ENCODE assay signal across 8 mouse cellular contexts in genomic region chr1:156302911-156303749, GRCm38 (mm10). TPM values are rescaled to one million over a fixed set of nuclear protein-coding genes. Genes with fewer than 3 reads are reported as not detected.
A peak's percentile ranks its signal among the peaks of the same experiment; 100 is the strongest.
DNase-seq lines count a peak whose midpoint lies in the region; TF ChIP-seq lines count a peak whose summit lies in the region.

TSS of gene Tdrd5 (minus strand) at chr1:156303664.

- DNase-seq in CD4-positive helper T cell, adult 2 months (ENCODE audit: low read depth, low spot score) = peak; percentile 22
- DNase-seq in ES-CJ7 (ENCODE audit: low read depth, low spot score) = peak; percentile 55
- DNase-seq in heart, postnatal 14 days = peak; percentile 6 to 21
- peak; percentile 45 to 49 for DNase-seq in layer of hippocampus, postnatal 25 days (ENCODE audit: extremely low spot score in 1 of 2, low spot score in 1 of 2)
- peak; percentile 40 to 62 for DNase-seq in lung, postnatal 4 days
- DNase-seq in right cerebral cortex, postnatal 4 days = peak; percentile 73
- no peak for DNase-seq in gastrocnemius, postnatal 36 days

- intact Hi-C loops in heart, postnatal 14 days (cut with DNase I) = no loop called here
- intact Hi-C loops in gastrocnemius, postnatal 36 days (cut with DNase I) = no loop called here

- no peak within 1 kb of the TSS for H3K27ac ChIP-seq in cortical plate, adult 2 months (ENCODE audit: insufficient read depth, low read length)

- no peak for TF ChIP-seq CTCF in cortical plate, adult 2 months (IDR thresholded peaks at IDR 0.05; ENCODE audit: extremely low read depth, insufficient read depth, low read length)

- TF ChIP-seq POLR2A in cortical plate, adult 2 months (IDR thresholded peaks at IDR 0.05; ENCODE audit: extremely low read depth, insufficient read depth, low read length) = no peak

- H3K4me3 ChIP-seq in cortical plate, adult 2 months (ENCODE audit: insufficient read depth, low read length) = peak within 1 kb of the TSS; percentile 75

- no peaks in the 10 kb centered on the region for H3K4me1 ChIP-seq in cortical plate, adult 2 months (ENCODE audit: control insufficient read depth, insufficient read depth, low read length)

RNA-seq across cellular contexts. Expression of gene Tdrd5, which starts in this region (rescaled TPM):
- polyA plus RNA-seq in cortical plate, adult 2 months (2012; rRNA removed) = 1.7 and 1.9 TPM in 2 replicates
- total RNA-seq in heart, postnatal 14 days (2021) = 1 to 10 TPM in 1 of 2 experiments, not detected in 1; 1.9 TPM
- 1 to 10 TPM; 4.5 to 6.2 TPM for total RNA-seq in layer of hippocampus, postnatal 25 days (2021)
- under 1 TPM in 1 of 2 experiments, not detected in 1; 0.10 TPM for total RNA-seq in gastrocnemius, postnatal 36 days (2021)

Comparison
In these comparisons a context has a peak if more than half of its experiments do, and no peak if none do; other contexts are left out.
1. DNase-seq: peak in CD4-positive helper T cell, adult 2 months (single experiment), ES-CJ7 (single experiment), heart, postnatal 14 days (2 of 2), layer of hippocampus, postnatal 25 days (2 of 2), lung, postnatal 4 days (2 of 2) and right cerebral cortex, postnatal 4 days (single experiment); none in gastrocnemius, postnatal 36 days (0 of 2).